Mouse (Mus musculus): ENCODE data around the gene Dpf2. TPM values are rescaled to one million over a fixed set of nuclear protein-coding genes. Genes with fewer than 3 reads are reported as not detected.

Dpf2 gene
- polyA plus RNA-seq (2014; fragmentation: Illumina TruSeq; extraction: RNeasy Lipid Tissue Mini Kit (QIAGEN cat#74804)): 5.9 TPM

DNA sequence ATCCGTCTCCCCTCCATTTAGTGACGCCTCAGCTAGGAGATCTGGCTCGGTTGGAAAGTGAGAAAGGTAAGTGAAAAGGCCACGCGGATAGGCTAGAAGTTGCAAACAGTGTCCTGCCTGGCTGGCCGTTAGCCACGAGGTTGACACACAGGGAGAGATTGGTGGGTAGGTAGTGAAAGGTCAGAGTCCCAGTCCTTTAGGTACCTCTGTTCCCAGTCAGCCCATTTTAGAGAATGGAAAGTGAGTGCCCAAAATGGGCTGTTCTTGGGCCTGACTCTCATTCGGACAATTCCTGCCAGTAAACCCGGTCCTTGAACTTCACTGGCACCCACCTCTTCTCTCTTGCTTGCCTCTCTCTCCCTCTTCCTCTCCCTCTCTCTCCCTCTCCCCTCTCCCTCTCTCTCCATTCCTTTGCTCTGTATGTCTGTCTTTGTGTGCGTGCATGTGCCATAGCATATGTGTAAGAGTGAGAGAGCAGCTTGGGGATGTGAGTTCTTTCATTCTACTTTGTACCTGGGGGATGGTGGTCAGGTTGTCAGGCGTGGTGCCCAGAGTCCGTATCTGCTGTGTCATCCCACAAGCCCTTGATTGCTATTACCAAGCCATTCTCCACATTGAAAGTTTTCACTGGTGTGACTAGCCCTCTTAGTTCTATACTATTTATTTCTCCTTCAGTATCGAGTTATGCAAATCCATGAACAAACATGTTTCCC lies at the start of gene Dpf2:
TSS of gene Dpf2 (minus strand) at position 4 of the 713 bp plus-strand sequence.

DNA sequence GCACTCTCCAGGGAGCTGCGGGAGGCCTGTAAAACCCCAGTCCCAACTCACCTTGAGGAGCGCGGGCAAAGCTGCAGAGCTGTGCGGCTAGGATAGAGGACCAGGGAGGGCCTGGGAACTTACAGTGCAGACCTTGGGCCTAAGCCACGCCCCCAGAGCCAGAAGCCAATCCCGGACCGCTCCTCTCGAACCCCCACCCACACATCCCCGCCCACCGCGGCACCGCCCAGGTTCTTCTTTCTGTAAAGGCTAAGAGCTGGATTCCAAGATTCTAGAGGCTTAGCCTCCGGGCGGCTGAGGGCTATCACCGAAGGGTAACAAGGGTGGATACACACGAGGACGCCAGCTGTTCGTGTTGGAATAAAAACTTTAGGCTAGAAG lies 11.9 kb upstream of the Dpf2 start, which contains the start of gene Cdc42ep2:
TSS of gene Cdc42ep2 (minus strand) at position 104 of the 381 bp plus-strand sequence.

DNA sequence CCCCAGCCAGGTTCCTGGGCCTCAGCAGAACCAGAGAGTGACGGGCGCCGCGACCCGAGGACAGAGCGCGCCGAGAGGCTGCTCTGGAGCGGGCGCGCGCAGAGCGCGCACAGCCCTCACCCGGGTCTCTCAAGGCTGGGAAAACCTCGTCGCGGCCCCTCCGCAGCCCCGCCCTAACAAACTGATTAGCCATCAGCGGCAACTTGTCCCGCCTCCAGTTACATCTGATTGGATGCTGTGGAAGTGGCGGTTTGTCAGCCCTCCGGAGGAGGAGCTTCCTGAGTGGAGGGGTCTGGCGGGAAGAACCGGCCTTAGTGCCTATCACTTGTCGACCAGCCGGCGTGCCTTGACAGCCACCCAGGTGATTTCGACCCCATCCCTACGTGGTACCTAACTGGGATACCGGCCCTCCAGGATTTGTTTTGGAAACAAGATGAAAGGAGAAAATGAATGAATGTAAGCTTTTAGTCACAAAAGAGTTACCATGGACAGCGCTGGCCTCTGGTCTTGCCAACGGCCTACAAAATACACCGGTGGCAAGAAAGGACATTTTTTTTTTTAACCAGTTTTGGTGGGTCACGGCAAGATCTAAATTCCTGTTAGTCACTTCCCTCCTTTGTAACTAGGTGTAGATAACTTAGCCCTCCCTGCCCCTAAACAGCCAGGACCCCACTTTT lies 18.7 kb downstream of the Dpf2 start, which contains the start of gene Tigd3:
TSS of gene Tigd3 (minus strand) at position 148 of the 677 bp plus-strand sequence.

DNA sequence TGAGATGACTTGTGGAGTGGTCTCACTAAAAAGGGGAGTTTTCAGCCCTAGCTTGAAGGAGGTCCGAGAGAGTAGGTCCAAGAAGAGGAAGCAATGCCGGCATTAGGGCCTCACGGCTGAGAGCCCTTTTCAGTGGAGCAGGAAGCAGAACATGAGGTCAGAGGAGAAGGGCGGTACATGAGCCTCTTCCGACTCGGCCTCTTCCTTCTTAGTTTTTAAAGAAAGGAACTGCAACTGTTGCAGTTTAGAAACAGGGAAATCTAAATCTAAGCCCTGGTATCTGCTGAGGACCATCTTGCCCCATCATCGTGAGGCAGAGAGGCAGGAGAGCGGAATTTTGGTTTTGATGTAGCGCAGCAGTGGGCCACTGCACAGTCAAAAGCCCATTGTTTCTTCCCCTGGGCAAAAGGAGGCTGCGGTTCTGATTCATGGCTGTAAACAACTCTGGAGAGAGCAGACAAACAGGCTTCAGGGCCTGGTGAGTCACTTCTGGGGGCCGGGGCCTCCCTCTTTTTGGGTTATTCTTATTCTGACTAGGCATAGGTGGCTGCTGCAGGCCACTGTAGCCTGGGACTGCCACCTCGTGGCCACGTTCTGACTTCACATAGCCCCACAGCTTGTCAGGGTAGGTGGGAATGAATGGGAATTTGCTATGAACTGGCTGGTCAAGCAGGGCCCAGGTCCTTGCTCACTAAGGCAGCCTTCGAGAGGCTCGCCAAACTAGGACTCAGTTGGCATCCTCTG lies 35.0 kb downstream of the Dpf2 start, which contains the start of gene Slc25a45:
TSS of gene Slc25a45 (plus strand) at position 191 of the 744 bp plus-strand sequence.

DNA sequence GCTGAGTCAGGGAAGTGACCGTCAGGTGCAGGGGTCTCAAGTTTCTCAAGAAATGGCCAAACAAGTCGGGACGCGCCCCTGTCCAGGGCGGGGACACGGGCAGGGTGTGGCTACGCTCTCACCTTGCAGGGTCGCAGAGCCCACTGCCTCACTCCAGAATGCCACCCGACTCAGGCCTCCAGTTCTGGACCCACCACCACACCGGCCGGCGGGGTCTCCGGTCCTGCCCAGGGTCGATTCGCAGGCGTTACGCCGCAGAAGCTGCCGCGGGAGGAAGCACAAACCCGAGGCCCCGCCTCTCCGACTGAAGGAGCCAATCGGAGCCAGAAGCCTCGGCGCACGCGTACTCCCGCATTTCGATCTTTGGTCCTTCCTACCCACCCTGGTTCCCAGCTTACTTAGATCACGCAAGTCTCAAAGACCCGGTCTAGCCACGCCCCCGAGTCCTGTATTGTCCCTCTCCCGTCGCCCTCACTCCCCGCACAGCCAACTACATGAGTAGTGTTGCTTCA lies 37.8 kb downstream of the Dpf2 start, which contains the start of gene Frmd8:
TSS of gene Frmd8 (minus strand) at position 306 of the 512 bp plus-strand sequence.

Other genes starting within 250 kb of the Dpf2 start
- gene Sipa1, start 249.3 kb downstream of the Dpf2 start, polyA plus RNA-seq (2014; fragmentation: Illumina TruSeq; extraction: RNeasy Lipid Tissue Mini Kit (QIAGEN cat#74804)): 2.2 TPM
- gene Map3k11, start 224.3 kb downstream of the Dpf2 start, polyA plus RNA-seq (2014; fragmentation: Illumina TruSeq; extraction: RNeasy Lipid Tissue Mini Kit (QIAGEN cat#74804)): 1.5 TPM
- 0.29 TPM for gene Pcnx3, start 224.1 kb downstream of the Dpf2 start, polyA plus RNA-seq (2014; fragmentation: Illumina TruSeq; extraction: RNeasy Lipid Tissue Mini Kit (QIAGEN cat#74804))
- gene Kcnk7, start 208.6 kb downstream of the Dpf2 start, polyA plus RNA-seq (2014; fragmentation: Illumina TruSeq; extraction: RNeasy Lipid Tissue Mini Kit (QIAGEN cat#74804)): not detected
- gene Ehbp1l1, start 186.7 kb downstream of the Dpf2 start, polyA plus RNA-seq (2014; fragmentation: Illumina TruSeq; extraction: RNeasy Lipid Tissue Mini Kit (QIAGEN cat#74804)): 2.2 TPM
- gene Fam89b, start 183.4 kb downstream of the Dpf2 start, polyA plus RNA-seq (2014; fragmentation: Illumina TruSeq; extraction: RNeasy Lipid Tissue Mini Kit (QIAGEN cat#74804)): not detected
- 7.7 TPM for gene Ltbp3, start 172.1 kb downstream of the Dpf2 start, polyA plus RNA-seq (2014; fragmentation: Illumina TruSeq; extraction: RNeasy Lipid Tissue Mini Kit (QIAGEN cat#74804))
- gene Scyl1, start 141.6 kb downstream of the Dpf2 start, polyA plus RNA-seq (2014; fragmentation: Illumina TruSeq; extraction: RNeasy Lipid Tissue Mini Kit (QIAGEN cat#74804)): 0.57 TPM
- 2.9 TPM for gene Frmd8, start 37.7 kb downstream of the Dpf2 start, polyA plus RNA-seq (2014; fragmentation: Illumina TruSeq; extraction: RNeasy Lipid Tissue Mini Kit (QIAGEN cat#74804))
- gene Slc25a45, start 35.2 kb downstream of the Dpf2 start, polyA plus RNA-seq (2014; fragmentation: Illumina TruSeq; extraction: RNeasy Lipid Tissue Mini Kit (QIAGEN cat#74804)): 0.31 TPM
- not detected for gene Tigd3, start 18.9 kb downstream of the Dpf2 start, polyA plus RNA-seq (2014; fragmentation: Illumina TruSeq; extraction: RNeasy Lipid Tissue Mini Kit (QIAGEN cat#74804))
- gene Cdc42ep2, start 11.8 kb upstream of the Dpf2 start, polyA plus RNA-seq (2014; fragmentation: Illumina TruSeq; extraction: RNeasy Lipid Tissue Mini Kit (QIAGEN cat#74804)): 1.4 TPM
- 4.3 TPM for gene Pola2, start 51.2 kb upstream of the Dpf2 start, polyA plus RNA-seq (2014; fragmentation: Illumina TruSeq; extraction: RNeasy Lipid Tissue Mini Kit (QIAGEN cat#74804))
- gene Slc22a20, start 73.1 kb upstream of the Dpf2 start, polyA plus RNA-seq (2014; fragmentation: Illumina TruSeq; extraction: RNeasy Lipid Tissue Mini Kit (QIAGEN cat#74804)): not detected
- gene Capn1, start 102.9 kb upstream of the Dpf2 start, polyA plus RNA-seq (2014; fragmentation: Illumina TruSeq; extraction: RNeasy Lipid Tissue Mini Kit (QIAGEN cat#74804)): 0.74 TPM
- 0.37 TPM for gene Syvn1, start 133.6 kb upstream of the Dpf2 start, polyA plus RNA-seq (2014; fragmentation: Illumina TruSeq; extraction: RNeasy Lipid Tissue Mini Kit (QIAGEN cat#74804))
- gene Mrpl49, start 144.8 kb upstream of the Dpf2 start, polyA plus RNA-seq (2014; fragmentation: Illumina TruSeq; extraction: RNeasy Lipid Tissue Mini Kit (QIAGEN cat#74804)): 25.1 TPM
- 9.8 TPM for gene Fau, start 144.8 kb upstream of the Dpf2 start, polyA plus RNA-seq (2014; fragmentation: Illumina TruSeq; extraction: RNeasy Lipid Tissue Mini Kit (QIAGEN cat#74804))
- gene Znhit2, start 148.2 kb upstream of the Dpf2 start, polyA plus RNA-seq (2014; fragmentation: Illumina TruSeq; extraction: RNeasy Lipid Tissue Mini Kit (QIAGEN cat#74804)): not detected
- 0.97 TPM for gene Tm7sf2, start 155.4 kb upstream of the Dpf2 start, polyA plus RNA-seq (2014; fragmentation: Illumina TruSeq; extraction: RNeasy Lipid Tissue Mini Kit (QIAGEN cat#74804))
- 4.0 TPM for gene Vps51, start 164.2 kb upstream of the Dpf2 start, polyA plus RNA-seq (2014; fragmentation: Illumina TruSeq; extraction: RNeasy Lipid Tissue Mini Kit (QIAGEN cat#74804))
- gene Tmem262, start 167.0 kb upstream of the Dpf2 start, polyA plus RNA-seq (2014; fragmentation: Illumina TruSeq; extraction: RNeasy Lipid Tissue Mini Kit (QIAGEN cat#74804)): not detected
- not detected for gene Gm28374, start 169.2 kb upstream of the Dpf2 start, polyA plus RNA-seq (2014; fragmentation: Illumina TruSeq; extraction: RNeasy Lipid Tissue Mini Kit (QIAGEN cat#74804))
- gene Zfpl1, start 171.9 kb upstream of the Dpf2 start, polyA plus RNA-seq (2014; fragmentation: Illumina TruSeq; extraction: RNeasy Lipid Tissue Mini Kit (QIAGEN cat#74804)): 0.71 TPM
- 10.8 TPM for gene Cdca5, start 172.0 kb upstream of the Dpf2 start, polyA plus RNA-seq (2014; fragmentation: Illumina TruSeq; extraction: RNeasy Lipid Tissue Mini Kit (QIAGEN cat#74804))
- not detected for gene AC131692.1, start 181.4 kb upstream of the Dpf2 start, polyA plus RNA-seq (2014; fragmentation: Illumina TruSeq; extraction: RNeasy Lipid Tissue Mini Kit (QIAGEN cat#74804))
- not detected for gene Naaladl1, start 192.8 kb upstream of the Dpf2 start, polyA plus RNA-seq (2014; fragmentation: Illumina TruSeq; extraction: RNeasy Lipid Tissue Mini Kit (QIAGEN cat#74804))
- gene Sac3d1, start 205.6 kb upstream of the Dpf2 start, polyA plus RNA-seq (2014; fragmentation: Illumina TruSeq; extraction: RNeasy Lipid Tissue Mini Kit (QIAGEN cat#74804)): 0.97 TPM
- gene Snx15, start 215.3 kb upstream of the Dpf2 start, polyA plus RNA-seq (2014; fragmentation: Illumina TruSeq; extraction: RNeasy Lipid Tissue Mini Kit (QIAGEN cat#74804)): 2.1 TPM
- not detected for gene Batf2, start 228.0 kb upstream of the Dpf2 start, polyA plus RNA-seq (2014; fragmentation: Illumina TruSeq; extraction: RNeasy Lipid Tissue Mini Kit (QIAGEN cat#74804))
- gene Arl2, start 228.5 kb upstream of the Dpf2 start, polyA plus RNA-seq (2014; fragmentation: Illumina TruSeq; extraction: RNeasy Lipid Tissue Mini Kit (QIAGEN cat#74804)): 1.0 TPM

Measured in ovary, adult 10 weeks (tissue).